Mouse (Mus musculus) kidney, postnatal 36 days (tissue): ENCODE data around the gene Id2.

Source experiments
- DNase-seq, 2 experiments: peaks; one replicate each; pipeline ENCODE4 v3.0.0; 2021 to 2022; ENCODE audit warnings: mixed read lengths in 2 of 2

Id2 gene

GRCm38 (mm10) chr12:25074344-25074743, 22.6 kb downstream of the Id2 start:
- no peak for DNase-seq

GRCm38 (mm10) chr12:25073374-25073773, 23.6 kb downstream of the Id2 start:
- DNase-seq, result no peak

DNA sequence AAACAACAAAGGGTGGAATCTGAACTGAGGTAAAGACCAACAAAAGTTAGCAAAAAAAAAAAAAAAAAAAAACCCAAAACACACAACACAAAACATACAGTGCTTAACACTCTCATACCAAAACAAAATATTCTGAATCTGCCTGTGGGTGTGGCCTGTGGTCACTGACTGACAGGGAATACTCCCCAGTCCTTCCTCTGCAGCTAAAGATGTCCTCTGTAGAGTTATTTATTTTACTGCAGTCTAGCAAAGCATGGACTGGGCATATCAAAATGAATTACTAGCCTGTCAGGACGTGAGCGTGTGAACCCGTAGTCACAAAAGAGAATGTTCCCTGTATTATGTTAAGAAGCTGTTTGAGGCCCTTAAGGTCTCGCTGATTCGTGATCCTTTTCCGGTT, 34.7 kb downstream of the Id2 start:
- no peak for DNase-seq

- no peak for DNase-seq
Observed at GRCm38 (mm10) chr12:25060901-25061300, 36.0 kb downstream of the Id2 start.

GRCm38 (mm10) chr12:25059487-25060200, 37.3 kb downstream of the Id2 start:
- no peak for DNase-seq

DNA sequence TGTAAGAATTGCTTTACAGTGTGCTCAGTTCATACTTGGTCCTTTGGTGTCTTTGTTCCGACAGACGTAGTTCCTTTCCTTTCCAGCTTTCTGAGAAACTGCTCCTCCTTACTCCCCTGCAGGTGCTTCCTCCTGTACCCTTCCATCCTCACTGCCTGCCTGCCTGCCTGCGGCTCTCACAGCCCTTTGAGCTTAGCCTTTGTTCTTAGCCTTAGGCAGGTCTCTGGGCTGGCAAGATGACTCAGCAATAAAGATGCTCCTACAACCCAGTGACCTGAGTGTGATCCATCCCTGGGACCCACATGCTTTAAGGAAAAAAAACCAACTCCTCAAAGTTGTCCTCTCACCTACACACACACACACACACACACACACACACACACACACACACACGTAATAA, 42.0 kb downstream of the Id2 start:
- no peak for DNase-seq

DNA sequence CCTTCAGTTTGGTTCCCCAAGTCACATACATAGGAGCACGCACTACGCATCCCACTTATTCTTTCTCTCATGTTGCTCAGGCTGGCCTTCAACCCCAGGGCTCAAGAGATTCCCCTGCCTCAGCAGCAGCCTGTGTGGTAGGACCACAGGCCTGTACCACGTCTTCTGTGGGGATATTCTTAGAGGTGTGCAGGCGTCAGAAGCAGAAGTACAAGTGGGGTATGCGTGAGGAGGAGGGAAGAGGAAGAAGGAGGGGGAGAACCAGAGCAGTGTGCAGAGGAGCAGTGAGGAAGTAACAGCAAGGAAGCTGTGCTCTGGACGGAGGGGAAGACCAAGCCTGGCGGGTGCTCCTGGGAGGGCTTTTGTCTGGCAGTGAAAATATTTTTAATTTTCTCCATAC, 42.4 kb downstream of the Id2 start:
- no peak for DNase-seq

DNA sequence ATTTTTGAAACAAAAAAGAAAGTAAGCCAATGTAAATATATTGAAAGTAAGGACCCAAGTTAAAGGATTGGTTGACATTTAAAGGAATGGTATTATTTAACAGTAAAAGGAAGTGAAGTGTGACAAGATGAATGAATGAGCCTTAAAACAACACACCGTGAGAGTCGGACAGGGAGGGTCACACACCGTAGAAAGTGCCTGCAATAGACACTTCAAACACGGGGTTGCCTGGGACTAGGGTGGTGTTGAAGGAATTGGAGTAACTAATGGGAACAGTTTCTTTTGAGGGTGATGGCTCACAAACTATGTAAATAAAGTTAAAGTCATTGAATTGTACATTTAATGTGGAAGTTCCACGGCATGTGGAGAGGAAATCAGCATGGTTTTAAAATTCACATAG, 47.7 kb downstream of the Id2 start:
- no peak for DNase-seq

DNA sequence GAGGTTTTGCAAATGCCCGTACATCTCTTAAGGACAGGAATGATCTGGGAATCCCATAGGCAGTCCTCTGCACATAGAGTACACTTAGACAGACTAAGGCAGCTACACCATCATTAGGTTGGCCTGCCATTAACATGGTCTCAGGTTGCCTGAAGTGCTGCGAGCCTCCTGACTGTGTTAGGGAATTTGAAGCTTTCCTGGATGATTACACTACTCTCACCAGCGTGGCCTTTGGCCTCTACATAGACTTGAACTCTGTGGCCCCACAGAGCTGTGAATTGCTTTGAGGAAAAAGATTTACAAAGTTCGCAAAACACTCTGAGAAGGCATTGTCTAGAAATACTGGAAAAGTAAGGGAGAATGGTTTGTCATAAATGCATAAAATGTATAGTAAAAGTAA, 52.4 kb downstream of the Id2 start:
- no peak for DNase-seq

- DNase-seq, result no peak
Observed at GRCm38 (mm10) chr12:25044056-25044455, 52.9 kb downstream of the Id2 start.
